In the genomic region with DNA sequence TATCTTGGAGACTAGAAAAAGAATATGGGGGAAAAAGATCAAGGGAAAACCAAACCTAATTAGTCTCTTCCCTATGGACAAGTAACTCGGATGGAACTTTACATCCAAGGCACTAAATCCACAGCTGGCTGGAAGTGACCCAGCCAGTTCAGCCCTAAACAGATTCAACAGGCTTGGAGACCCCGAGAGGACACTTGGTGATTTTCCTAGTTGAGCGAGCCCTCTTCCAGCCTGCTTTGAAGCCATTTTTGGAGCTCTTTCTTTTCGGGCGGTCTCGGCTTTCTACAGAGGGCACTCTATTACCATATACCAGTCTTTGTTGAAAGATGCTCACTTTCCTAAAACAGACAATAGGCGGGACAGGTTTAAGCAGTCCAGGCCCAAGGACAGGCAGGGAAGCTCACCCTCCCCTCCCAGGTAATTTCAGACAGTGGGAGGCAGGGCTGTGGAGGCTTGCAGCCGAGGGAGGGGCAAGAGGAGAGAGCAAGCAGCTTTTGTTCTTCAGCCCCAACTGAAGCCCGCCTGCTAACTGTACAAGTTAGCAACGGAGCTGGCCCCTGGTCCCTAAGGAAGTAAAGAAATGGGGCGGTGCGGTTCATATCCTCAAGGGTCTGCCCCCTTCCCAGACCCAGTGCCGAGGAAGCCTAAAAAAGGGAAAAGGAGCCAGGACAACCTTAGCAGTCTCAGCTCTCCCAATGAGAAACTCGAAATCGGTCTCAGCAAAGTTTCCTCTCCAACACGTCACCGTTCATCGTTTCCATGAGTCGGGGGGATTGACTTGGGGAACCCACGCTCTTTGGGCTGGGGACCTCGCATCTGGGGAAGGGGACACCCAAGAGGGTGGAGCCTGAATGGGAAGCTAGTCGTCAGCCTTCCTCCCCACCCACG, we compare ENCODE assay signal across 8 mouse cellular contexts. TPM values are rescaled to one million over a fixed set of nuclear protein-coding genes. Genes with fewer than 3 reads are reported as not detected.
A peak's percentile ranks its signal among the peaks of the same experiment; 100 is the strongest.
DNase-seq lines count a peak whose midpoint lies in the region; ATAC-seq and TF ChIP-seq lines count a peak whose summit lies in the region.

No protein-coding gene starts in this region.

- peak overlapping the region; percentile 94 for H3K9ac ChIP-seq in MEL (ENCODE audit: control insufficient read depth, low read depth, low read length, poor library complexity, severe bottlenecking)
- peak overlapping the region; percentile 89 for H3K9ac ChIP-seq in lung, postnatal 0 days (replicated peaks; ENCODE audit: low read depth)

- peak overlapping the region; percentile 79 to 99 for H3K4me3 ChIP-seq in MEL (ENCODE audit: control insufficient read depth in 1 of 2, insufficient read depth in 1 of 2, low read depth in 2 of 2, low read length in 2 of 2)
- peak overlapping the region; percentile 33 for H3K4me3 ChIP-seq in cortical plate, adult 2 months (ENCODE audit: insufficient read depth, low read length)
- H3K4me3 ChIP-seq in kidney, adult 2 months (ENCODE audit: insufficient read depth, low read depth, low read length), result peak overlapping the region; percentile 92
- H3K4me3 ChIP-seq in lung, postnatal 0 days (ENCODE audit: low read depth, low read length), result peak overlapping the region; percentile 62
- peak overlapping the region; percentile 70 for H3K4me3 ChIP-seq in small intestine, adult 2 months (ENCODE audit: low read depth, low read length)

- peak; percentile 68 for DNase-seq in MEL (ENCODE audit: low read depth, low spot score)
- DNase-seq in heart, adult 18-20 months, result peak; percentile 66 to 80
- peak; percentile 63 for DNase-seq in kidney, adult 2 months
- peak; percentile 89 for DNase-seq in lung, postnatal 0 days (ENCODE audit: low spot score)
- no peak for DNase-seq in layer of hippocampus, postnatal 14 days (ENCODE audit: low spot score in 2 of 2)

- no peak for TF ChIP-seq RAD21 in MEL (IDR thresholded peaks at IDR 0.05; ENCODE audit: low read depth, low read length)

- no peak for TF ChIP-seq EP300 in MEL (IDR thresholded peaks at IDR 0.05; ENCODE audit: low read depth in 1 of 2, low read length in 2 of 2)
- no peak for TF ChIP-seq EP300 in lung, postnatal 0 days (IDR thresholded peaks at IDR 0.05)

- H3K27me3 ChIP-seq in MEL (ENCODE audit: control insufficient read depth in 1 of 2, insufficient read depth in 2 of 2, low read length in 2 of 2), result no peaks in the 10 kb centered on the region
- H3K27me3 ChIP-seq in kidney, adult 2 months (replicated peaks; ENCODE audit: control insufficient read depth, insufficient read depth, low read length), result no peaks in the 10 kb centered on the region
- H3K27me3 ChIP-seq in lung, postnatal 0 days (replicated peaks; ENCODE audit: insufficient read depth, low read length), result no peaks in the 10 kb centered on the region
- no peaks in the 10 kb centered on the region for H3K27me3 ChIP-seq in small intestine, adult 2 months (ENCODE audit: control insufficient read depth, insufficient read depth, low read length)

- 3% methylated on average over 23 of the region's 23 CpGs for WGBS in kidney, adult 2 months
- WGBS in lung, postnatal 0 days, result under 1% methylated on average over 23 of the region's 23 CpGs
- under 1% methylated on average over 23 of the region's 23 CpGs for WGBS in small intestine, adult 2 months

- H3K36me3 ChIP-seq in MEL (ENCODE audit: control insufficient read depth in 1 of 2, insufficient read depth in 2 of 2, low read length in 2 of 2), result peaks cover 15 to 22% of the 10 kb centered on the region in 2 experiments
- H3K36me3 ChIP-seq in kidney, adult 2 months (ENCODE audit: control insufficient read depth, insufficient read depth, low read length), result no peaks in the 10 kb centered on the region; the same call in 1 of the 2 replicates
- H3K36me3 ChIP-seq in lung, postnatal 0 days (ENCODE audit: insufficient read depth, low read length), result peaks cover 3% of the 10 kb centered on the region
- peaks cover 7% of the 10 kb centered on the region for H3K36me3 ChIP-seq in small intestine, adult 2 months (ENCODE audit: control insufficient read depth, insufficient read depth, low read length)

- H3K79me2 ChIP-seq in MEL (ENCODE audit: control insufficient read depth, insufficient read depth, low read length, poor library complexity), result peaks cover 53% of the 10 kb centered on the region

- H3K4me2 ChIP-seq in lung, postnatal 0 days (replicated peaks; ENCODE audit: low read depth, low read length), result peak overlapping the region; percentile 94

- ATAC-seq in lung, postnatal 0 days, result peak; percentile 3
- no peak for ATAC-seq in inflammation-experienced regulatory T-cells, adult 6 months

- no peak for TF ChIP-seq CTCF in MEL (IDR thresholded peaks at IDR 0.05 in 2 of 3, conservative IDR thresholded peaks at IDR 0.05 in 1 of 3; ENCODE audit: control insufficient read depth in 1 of 3, insufficient read depth in 1 of 3, low read depth in 2 of 3, low read length in 3 of 3, poor library complexity in 1 of 3, severe bottlenecking in 1 of 3)
- TF ChIP-seq CTCF in cortical plate, adult 2 months (IDR thresholded peaks at IDR 0.05; ENCODE audit: extremely low read depth, insufficient read depth, low read length), result no peak
- TF ChIP-seq CTCF in kidney, adult 2 months (conservative IDR thresholded peaks at IDR 0.05; ENCODE audit: insufficient read depth, insufficient read length, low read depth, low read length), result no peak
- TF ChIP-seq CTCF in lung, postnatal 0 days (IDR thresholded peaks at IDR 0.05), result 0 out of 2 replicates have a peak, but pooled peaks have one; percentile 5
- TF ChIP-seq CTCF in small intestine, adult 2 months (IDR thresholded peaks at IDR 0.05; ENCODE audit: extremely low read depth, insufficient read length, insufficient replicate concordance, low read depth, low read length), result no peak

- H3K9me3 ChIP-seq in MEL (replicated peaks; ENCODE audit: insufficient read depth, low read length), result no peaks in the 10 kb centered on the region
- H3K9me3 ChIP-seq in lung, postnatal 0 days (ENCODE audit: low read length), result no peaks in the 10 kb centered on the region

- H3K27ac ChIP-seq in MEL (ENCODE audit: control insufficient read depth, low read depth, low read length), result peak overlapping the region; percentile 90
- H3K27ac ChIP-seq in cortical plate, adult 2 months (ENCODE audit: insufficient read depth, low read length), result peak overlapping the region; percentile 49; the same call in 1 of the 2 replicates
- H3K27ac ChIP-seq in kidney, adult 2 months (ENCODE audit: insufficient read depth, low read depth, low read length), result peak overlapping the region; percentile 99
- H3K27ac ChIP-seq in lung, postnatal 0 days (ENCODE audit: low read length), result peak overlapping the region; percentile 98
- peak overlapping the region; percentile 91 for H3K27ac ChIP-seq in small intestine, adult 2 months (ENCODE audit: insufficient read depth, low read depth, low read length)

- TF ChIP-seq POLR2A in MEL (IDR thresholded peaks at IDR 0.05; ENCODE audit: control insufficient read depth in 1 of 2, insufficient read depth in 1 of 2, low read depth in 1 of 2, low read length in 2 of 2, poor library complexity in 1 of 2), result 0 out of 4 replicates have a peak, but pooled peaks of 1 of the 2 experiments have one; percentile 40
- TF ChIP-seq POLR2A in cortical plate, adult 2 months (IDR thresholded peaks at IDR 0.05; ENCODE audit: extremely low read depth, insufficient read depth, low read length), result no peak
- TF ChIP-seq POLR2A in kidney, adult 2 months (IDR thresholded peaks at IDR 0.05; ENCODE audit: low read depth, low read length), result no peak
- TF ChIP-seq POLR2A in small intestine, adult 2 months (IDR thresholded peaks at IDR 0.05; ENCODE audit: low read depth, low read length), result no peak

- peaks cover 12 to 19% of the 10 kb centered on the region in 2 experiments; a peak in 3 of 4 replicates for H3K4me1 ChIP-seq in MEL (ENCODE audit: control insufficient read depth in 1 of 2, insufficient read depth in 2 of 2, low read length in 2 of 2)
- H3K4me1 ChIP-seq in cortical plate, adult 2 months (ENCODE audit: control insufficient read depth, insufficient read depth, low read length), result no peaks in the 10 kb centered on the region
- peaks cover 20% of the 10 kb centered on the region for H3K4me1 ChIP-seq in kidney, adult 2 months (ENCODE audit: control insufficient read depth, insufficient read depth, low read length)
- no peaks in the 10 kb centered on the region; the same call in 1 of the 2 replicates for H3K4me1 ChIP-seq in lung, postnatal 0 days (ENCODE audit: insufficient read depth, low read depth, low read length)
- H3K4me1 ChIP-seq in small intestine, adult 2 months (ENCODE audit: control insufficient read depth, insufficient read depth, insufficient read length, low read length), result peaks cover 16% of the 10 kb centered on the region

TF ChIP-seq in MEL, 35 proteins besides CTCF, POLR2A, EP300 and RAD21:
- TF ChIP-seq GABPA (IDR thresholded peaks at IDR 0.05; ENCODE audit: low read depth, low read length) (no peak), MAFK (IDR thresholded peaks at IDR 0.05; ENCODE audit: borderline replicate concordance, low read depth, low read length) (no peak), TCF12 (IDR thresholded peaks at IDR 0.05; ENCODE audit: low read depth, low read length) (no peak), MAZ (IDR thresholded peaks at IDR 0.05; ENCODE audit: low read depth, low read length) (peak; percentile 71)

RNA-seq across cellular contexts. Expression of gene Tgif1, which starts 4.6 kb away (rescaled TPM):
- 9.1 and 10.9 TPM in 2 replicates for total RNA-seq in MEL (2012; rRNA removed)
- 10 to 100 TPM in 1 of 2 experiments, not detected in 1; 29.5 TPM for polyA plus RNA-seq in MEL (2012; ENCODE audit: insufficient read depth in 1 of 2, insufficient read length in 2 of 2, low read depth in 1 of 2, low replicate concordance in 2 of 2, missing spikeins in 1 of 2)
- 2.2 and 3.3 TPM in 2 replicates for polyA plus RNA-seq in cortical plate, adult 2 months (2012; rRNA removed)
- total RNA-seq in heart, adult 18-20 months (2021), result 1 to 10 TPM; 2.6 to 4.6 TPM
- 20.1 and 20.7 TPM in 2 replicates for polyA plus RNA-seq in kidney, adult 2 months (2012; rRNA removed)
- 45.2 and 46.8 TPM in 2 replicates for polyA plus RNA-seq in lung, postnatal 0 days (2015; fragmentation: Nextera tagmentation; extraction: Ambion mirVana)
- 10.9 and 26.4 TPM in 2 replicates for polyA plus RNA-seq in small intestine, adult 2 months (2012; rRNA removed)
- 1 to 10 TPM; 2.3 to 3.1 TPM for total RNA-seq in layer of hippocampus, postnatal 14 days (2021)
- polyA plus RNA-seq in inflammation-experienced regulatory T-cells, adult 6 months (2017; shearing (Covaris generic)), result 10 to 100 TPM; 44.9 to 73.0 (median 47.1) TPM

Comparison
In these comparisons a context has a peak if more than half of its experiments do, and no peak if none do; other contexts are left out.
1. DNase-seq: peak in MEL (single experiment), heart, adult 18-20 months (2 of 2), kidney, adult 2 months (single experiment) and lung, postnatal 0 days (single experiment); none in layer of hippocampus, postnatal 14 days (0 of 2).
2. H3K27ac ChIP-seq: peak in every context shown above with its lines; median percentile 99 in kidney, adult 2 months; 98 in lung, postnatal 0 days; 91 in small intestine, adult 2 months; 90 in MEL; 49 in cortical plate, adult 2 months.
3. H3K4me3 ChIP-seq: peak in every context shown above with its lines; median percentile 92 in kidney, adult 2 months; 89 in MEL; 70 in small intestine, adult 2 months; 62 in lung, postnatal 0 days; 33 in cortical plate, adult 2 months.